Mouse (Mus musculus) lung, adult 18-20 months (tissue): ENCODE data around the gene Tlr7.

Source experiments
- DNase-seq, 2 experiments: peaks; one replicate each; pipeline ENCODE4 v3.0.0; 2022; ENCODE audit warnings: mixed read lengths in 2 of 2

Tlr7 gene

DNA sequence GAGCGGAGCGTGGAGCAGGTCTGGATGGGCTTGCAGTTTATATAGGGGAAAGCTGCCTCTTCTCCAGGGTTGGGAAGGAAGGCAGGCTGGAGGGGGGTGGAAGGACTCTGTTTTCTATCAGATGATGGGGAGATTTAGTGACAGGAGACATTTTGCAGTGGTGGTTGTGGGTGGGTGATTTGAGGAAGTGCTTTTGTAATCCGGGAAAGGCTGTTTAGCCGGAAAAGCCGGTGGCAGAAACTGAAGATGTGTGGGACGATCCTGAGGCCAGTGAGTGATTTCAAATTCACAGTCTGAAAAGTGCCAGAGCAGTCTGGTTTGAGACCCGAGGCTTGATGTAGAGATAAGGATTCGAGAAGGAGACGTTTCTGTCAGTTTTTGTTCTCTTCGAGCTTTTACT is 53.8 kb downstream of the Tlr7 start:
- DNase-seq, result no peak

DNA sequence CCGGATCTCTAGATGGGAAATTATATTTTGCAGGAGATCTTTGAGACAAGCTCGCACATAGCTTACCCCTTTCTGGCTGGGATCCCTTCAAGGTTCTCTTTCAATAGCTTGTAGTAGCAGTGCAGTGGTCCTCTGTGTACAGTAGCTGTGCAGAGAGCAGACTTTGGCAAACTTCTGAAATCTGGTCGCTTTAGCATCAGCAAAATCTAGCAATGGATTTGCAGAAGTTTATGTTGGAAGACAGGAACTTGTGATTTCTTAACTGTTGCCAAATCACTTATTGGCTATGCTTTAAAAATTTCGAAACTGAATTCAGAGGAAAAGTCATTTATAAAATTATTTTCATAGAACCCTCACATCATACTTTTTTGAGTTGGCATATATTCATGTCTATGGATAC is 66.3 kb downstream of the Tlr7 start, which contains the start of gene Tlr8:
Tlr8 (minus strand) TSS at position 244 of the 400 bp plus-strand sequence.
- no peak for DNase-seq

DNA sequence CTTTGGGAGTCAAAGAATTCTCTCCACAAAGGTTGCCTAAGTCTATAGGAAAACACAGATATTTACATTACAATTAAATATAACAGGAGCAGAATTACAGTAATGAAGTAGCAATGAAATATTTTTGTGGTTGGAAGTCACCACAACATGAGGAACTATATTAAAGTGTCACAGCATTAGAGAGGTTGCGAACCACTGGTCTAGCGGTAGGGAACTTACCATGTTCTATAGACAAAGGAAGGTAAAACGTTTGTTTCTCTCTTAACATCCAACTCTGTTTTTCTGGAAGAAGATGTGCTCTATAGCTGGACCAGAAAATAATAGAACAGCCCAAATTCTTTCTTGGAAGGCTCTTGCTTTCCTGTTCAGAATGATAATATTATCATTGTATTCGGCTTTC is 66.8 kb downstream of the Tlr7 start:
- no peak for DNase-seq
